Mouse (Mus musculus) T-helper 1 cell (primary cell): ENCODE measurements around the gene 1600015I10Rik.
"Not testable (repeated sequence)": the region's sequence is repeated elsewhere in the genome, so short reads cannot be mapped to it uniquely, and the experiment has no call there.

Experiments used
- in situ Hi-C: fragments of 300-600 bp; cut with MboI, MseI; formaldehyde crosslinking; loops from one replicate; pipeline ENCODE4 v1.15.1; 2025; ENCODE audit warnings: high pct_unique_total_duplicates

The 1600015I10Rik gene

DNA sequence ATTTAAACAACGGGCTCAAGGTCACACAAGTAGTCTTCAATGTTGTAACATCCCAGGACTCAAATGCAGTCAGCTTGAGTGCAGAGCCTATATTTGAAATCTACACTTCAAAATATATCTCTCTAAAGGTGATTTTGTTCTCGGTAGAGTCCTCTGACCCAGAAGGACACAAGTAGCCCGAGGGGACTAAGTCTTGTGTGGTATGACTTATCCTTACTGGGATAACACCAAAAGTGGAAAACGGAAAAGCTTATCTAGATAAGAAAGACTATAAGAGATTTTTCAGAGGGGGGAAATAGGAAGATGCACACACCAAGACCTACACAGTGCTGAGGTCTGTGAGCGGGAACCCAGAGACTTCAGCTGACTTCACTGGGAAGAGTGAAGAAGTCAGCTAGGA lies at the start of gene 1600015I10Rik:
1600015I10Rik (plus strand) TSS at position 301 of the 400 bp plus-strand sequence.
- in situ Hi-C loops: no loop called here

- in situ Hi-C loops: no loop called here
Measured at GRCm38 (mm10) chr6:48894203-48894602, 35.5 kb upstream of the 1600015I10Rik start.

GRCm38 (mm10) chr6:48894938-48895818 lies 34.5 kb upstream of the 1600015I10Rik start:
- in situ Hi-C loops: no loop called here

DNA sequence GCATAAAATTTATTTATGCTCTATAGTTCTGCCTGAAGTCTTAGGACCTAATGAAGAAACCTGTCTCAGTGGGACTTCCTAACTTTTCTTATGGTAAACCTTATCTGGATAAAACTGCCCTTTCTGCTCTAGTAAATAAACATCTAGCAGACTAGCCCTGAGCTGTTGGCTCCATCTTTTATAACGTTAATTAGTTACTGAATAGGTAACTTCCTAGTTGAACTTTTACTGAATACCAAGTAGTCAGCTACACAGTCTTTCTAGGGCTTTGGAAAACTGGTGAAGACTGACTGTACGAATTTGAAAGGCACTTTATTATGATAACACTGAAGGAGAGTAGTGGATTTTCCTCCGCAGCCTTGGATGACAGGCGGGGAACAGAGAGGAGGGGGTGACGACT lies 33.8 kb upstream of the 1600015I10Rik start:
- in situ Hi-C loops: no loop called here

DNA sequence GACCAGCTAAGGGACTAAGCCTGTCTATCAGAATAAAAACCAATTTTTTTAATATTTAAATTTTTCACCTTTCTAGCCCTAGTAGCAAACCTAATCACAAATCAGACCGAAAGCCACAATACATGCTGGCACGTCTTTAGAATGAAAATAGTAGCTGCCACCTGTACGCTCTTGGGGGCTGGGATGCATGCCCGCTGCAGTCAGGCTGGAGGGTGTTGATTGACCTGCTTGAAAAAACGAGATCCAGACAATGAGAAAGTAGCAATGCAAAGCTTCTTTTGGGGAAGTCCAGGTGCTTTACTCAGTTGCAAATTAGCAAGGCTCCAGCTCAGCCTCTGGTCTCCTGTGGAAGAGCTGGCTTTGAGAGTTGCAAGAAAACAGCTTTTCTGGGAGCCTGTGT lies 32.7 kb upstream of the 1600015I10Rik start:
- in situ Hi-C loops: no loop called here

- in situ Hi-C loops: not testable (repeated sequence)
Measured at GRCm38 (mm10) chr6:48901316-48901715, 28.4 kb upstream of the 1600015I10Rik start.

DNA sequence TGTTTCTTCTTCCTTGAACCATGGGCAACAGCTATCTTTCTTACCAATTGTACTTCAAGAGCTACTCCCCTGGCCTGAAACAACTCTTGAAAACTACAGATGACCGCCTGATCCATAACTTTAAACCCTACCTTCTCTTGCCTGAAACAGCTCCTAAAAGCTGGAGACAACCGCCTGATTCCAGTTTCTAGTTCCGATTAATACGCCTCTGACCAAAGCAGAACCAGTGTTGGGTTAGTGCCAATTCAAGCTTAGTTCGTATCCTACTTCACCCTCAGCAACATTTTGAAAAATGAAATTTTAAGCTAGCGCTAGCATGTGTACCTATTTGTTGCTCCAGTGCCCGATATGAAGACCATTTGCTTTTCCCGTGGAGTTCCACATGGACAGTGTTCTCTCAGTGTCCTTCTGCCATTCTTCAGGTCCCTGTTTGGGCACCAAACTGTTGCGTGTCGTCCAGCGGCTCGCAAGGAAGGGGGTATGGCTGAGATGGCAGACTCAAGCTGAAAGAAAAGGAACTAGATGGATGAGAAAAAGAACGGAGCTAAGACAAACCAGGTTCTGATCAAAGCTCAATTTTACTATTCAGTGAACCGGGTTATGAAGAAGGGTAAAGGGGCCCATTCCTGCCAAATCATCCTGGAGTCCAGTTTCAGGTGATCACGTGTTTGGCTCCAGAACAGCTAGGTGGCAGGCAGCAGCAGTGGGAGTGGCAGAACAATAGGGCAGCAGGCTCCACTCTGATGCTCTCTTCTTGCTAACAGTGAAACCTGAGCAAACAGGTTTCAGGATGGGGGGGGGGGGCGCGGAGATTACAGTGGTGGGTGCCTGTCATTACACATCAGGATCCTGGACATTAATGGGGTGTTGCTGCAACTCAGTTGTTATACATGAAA lies 26.9 kb upstream of the 1600015I10Rik start:
- in situ Hi-C loops: no loop called here

- in situ Hi-C loops: no loop called here
Measured at GRCm38 (mm10) chr6:48903437-48903836, 26.3 kb upstream of the 1600015I10Rik start.

- in situ Hi-C loops: no loop called here
Measured at GRCm38 (mm10) chr6:48905606-48906005, 24.1 kb upstream of the 1600015I10Rik start.

DNA sequence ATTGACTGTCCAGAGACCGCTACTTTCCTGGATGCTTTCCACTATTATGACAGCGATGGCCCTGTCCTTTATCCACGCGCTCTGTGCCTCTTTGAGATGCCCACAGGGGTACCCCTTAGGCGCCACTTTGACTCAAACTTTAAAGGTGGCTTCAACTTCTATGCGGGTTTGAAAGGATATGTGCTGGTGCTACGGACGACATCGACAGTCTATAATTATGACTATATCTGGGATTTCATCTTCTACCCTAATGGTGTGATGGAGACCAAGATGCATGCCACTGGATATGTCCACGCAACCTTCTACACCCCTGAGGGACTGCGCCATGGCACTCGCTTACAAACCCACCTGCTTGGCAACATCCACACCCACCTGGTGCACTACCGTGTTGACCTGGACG lies 23.3 kb upstream of the 1600015I10Rik start:
- in situ Hi-C loops: no loop called here

GRCm38 (mm10) chr6:48909229-48909628 lies 20.5 kb upstream of the 1600015I10Rik start:
- in situ Hi-C loops: no loop called here

- in situ Hi-C loops: no loop called here
Measured at GRCm38 (mm10) chr6:48912033-48912432, 17.7 kb upstream of the 1600015I10Rik start.

DNA sequence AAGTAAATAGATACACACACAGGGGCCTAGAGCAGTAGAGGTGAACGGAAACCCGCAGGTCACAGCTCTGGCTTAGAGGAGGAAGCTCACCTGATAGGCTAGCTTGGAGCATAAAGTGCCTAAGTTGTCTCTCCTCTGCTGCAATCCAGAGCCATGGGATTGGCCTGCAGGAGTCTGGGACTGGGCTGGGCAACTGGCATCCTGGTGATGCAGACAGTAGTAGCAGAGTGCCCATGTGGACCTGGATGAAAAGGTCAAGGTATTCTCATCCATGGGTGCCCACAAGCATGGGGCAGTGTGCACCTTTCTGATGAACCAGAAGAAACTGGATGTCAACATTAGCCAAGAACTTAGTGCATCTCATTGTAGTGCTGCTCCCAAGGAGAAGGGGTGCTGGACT lies 16.1 kb upstream of the 1600015I10Rik start:
- in situ Hi-C loops: no loop called here

- in situ Hi-C loops: loop anchor here (10.0 kb wide), 1 partner anchor 705 kb away; no protein-coding TSS in a partner anchor
Measured at GRCm38 (mm10) chr6:48949596-48949995, 19.9 kb downstream of the 1600015I10Rik start.

- in situ Hi-C loops: no loop called here
Measured at GRCm38 (mm10) chr6:48950676-48951075, 21.0 kb downstream of the 1600015I10Rik start.

DNA sequence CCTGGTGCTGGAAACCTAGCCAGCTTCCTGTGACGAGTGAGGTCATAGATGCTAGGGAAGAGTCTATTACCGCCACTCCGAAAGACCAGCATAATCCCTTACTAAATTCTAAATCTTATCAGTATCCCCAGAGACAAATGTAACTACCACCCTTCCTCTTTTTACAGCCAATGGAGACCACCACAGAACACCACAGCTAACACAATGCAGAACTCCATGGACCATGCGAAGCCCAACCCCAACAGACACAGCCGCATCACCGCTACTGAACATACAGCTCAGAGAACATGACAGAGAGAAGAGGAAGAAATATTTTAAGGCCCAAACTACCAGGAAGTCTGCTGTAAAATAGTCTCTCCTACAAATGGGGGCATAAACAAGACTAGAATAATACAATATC lies 21.9 kb downstream of the 1600015I10Rik start:
- in situ Hi-C loops: no loop called here

DNA sequence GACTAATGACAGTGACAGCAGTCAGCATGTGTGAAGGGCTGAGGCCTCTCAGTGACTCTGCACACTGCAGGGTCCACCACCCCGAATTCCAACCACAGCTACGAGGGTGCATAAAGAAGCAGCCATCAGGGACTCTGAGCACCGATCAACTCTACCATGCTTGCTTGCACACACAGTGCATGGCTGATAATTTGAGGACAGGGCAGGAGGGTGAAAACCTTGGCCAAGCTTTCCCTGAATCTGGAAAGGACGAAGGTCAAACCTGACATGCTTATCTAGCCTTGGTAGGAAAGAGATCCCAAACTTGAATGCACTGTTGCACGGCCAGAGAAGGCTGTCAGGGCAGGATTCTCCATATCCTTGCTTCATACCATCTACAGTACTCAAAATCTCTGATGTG lies 23.5 kb downstream of the 1600015I10Rik start:
- in situ Hi-C loops: no loop called here

- in situ Hi-C loops: no loop called here
Measured at GRCm38 (mm10) chr6:48954211-48954610, 24.5 kb downstream of the 1600015I10Rik start.

DNA sequence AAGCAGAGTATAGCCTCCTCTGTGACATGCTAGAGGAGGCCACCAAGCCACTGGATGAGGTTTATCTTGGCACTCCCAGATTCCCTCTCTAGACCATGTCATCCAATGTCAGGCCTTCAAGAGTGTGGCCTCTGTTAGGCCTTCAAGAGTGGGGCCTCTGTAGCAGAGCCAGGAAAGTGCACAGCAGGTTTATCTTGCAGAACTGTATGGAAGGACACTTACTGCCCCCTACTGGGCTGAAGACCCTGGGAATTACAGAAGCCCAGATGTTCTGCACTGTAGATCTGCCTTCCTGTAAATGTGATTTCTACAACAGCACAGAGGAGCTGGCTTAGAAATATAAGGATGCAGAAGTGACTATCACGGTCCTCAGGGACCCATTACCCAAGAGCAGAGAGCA lies 25.3 kb downstream of the 1600015I10Rik start:
- in situ Hi-C loops: no loop called here

GRCm38 (mm10) chr6:48956785-48957184 lies 27.1 kb downstream of the 1600015I10Rik start:
- in situ Hi-C loops: no loop called here

DNA sequence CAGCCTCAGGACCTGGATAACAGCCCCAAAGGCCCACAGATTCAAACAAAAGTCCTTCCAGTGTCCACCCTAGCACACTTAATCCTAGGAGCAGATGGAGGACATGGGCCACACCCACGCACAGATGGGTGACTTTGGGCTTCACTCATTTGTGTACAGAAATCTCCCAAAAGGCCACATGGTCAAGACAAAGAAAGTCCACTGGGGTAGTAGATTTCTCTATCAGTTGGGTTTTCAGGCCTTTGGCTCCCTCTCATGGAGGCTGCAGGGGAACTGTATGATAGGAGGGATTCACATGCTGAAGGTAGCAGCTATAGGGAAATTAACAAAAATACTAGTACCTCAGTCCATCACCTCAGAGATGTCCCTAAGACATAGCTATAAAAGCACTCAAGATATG lies 28.4 kb downstream of the 1600015I10Rik start:
- in situ Hi-C loops: no loop called here

DNA sequence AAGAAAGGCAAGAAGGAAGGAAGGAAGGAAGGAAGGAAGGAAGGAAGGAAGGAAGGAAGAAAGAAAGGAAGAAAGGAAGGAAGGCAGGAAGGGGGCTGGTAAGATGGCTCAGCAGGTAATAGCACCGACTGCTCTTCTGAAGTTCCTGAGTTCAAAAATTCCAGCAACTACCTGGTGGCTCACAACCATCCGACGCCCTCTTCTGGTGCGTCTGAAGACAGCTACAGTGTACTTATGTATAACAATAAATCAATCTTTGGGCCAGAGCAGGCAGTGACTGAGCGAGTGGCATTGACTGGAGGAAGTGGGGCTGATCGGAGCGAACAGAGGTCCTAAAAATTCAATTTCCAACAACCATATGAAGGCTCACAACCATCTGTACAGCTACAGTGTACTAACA lies 29.5 kb downstream of the 1600015I10Rik start:
- in situ Hi-C loops: not testable (repeated sequence)
